Mouse (Mus musculus) liver, embryonic 18 days (tissue): ENCODE measurements around the gene Med18. TPM values are rescaled to one million over a fixed set of nuclear protein-coding genes. Genes with fewer than 3 reads are reported as not detected.

Experiments used
- polyA plus RNA-seq: library from polyadenylated mRNA; depleted of rRNA; stranded (reverse); fragments of >200 nt; gene quantifications from 2 replicates; pipeline ENCODE4 v1.2.3, GENCODE M21; 2012; rRNA removed

The Med18 gene
- polyA plus RNA-seq: 2.9 and 3.9 TPM in 2 replicates

GRCm38 (mm10) chr4:132463430-132464254 lies at the start of gene Med18:
Gene Med18, minus strand, starts transcription at chr4:132463921.

GRCm38 (mm10) chr4:132510352-132510798 lies 46.7 kb upstream of the Med18 start, which contains the start of gene Sesn2:
Gene Sesn2, minus strand, starts transcription at chr4:132510501.

GRCm38 (mm10) chr4:132421923-132422782 lies 41.6 kb downstream of the Med18 start, which contains the start of gene Phactr4:
Gene Phactr4, minus strand, starts transcription at chr4:132422489.

Other genes with a start within 250 kb of the Med18 start
- gene Gmeb1, start 202.3 kb downstream of the Med18 start, polyA plus RNA-seq: 6.7 and 7.5 TPM in 2 replicates
- 12.4 and 15.0 TPM in 2 replicates for gene Taf12, start 189.5 kb downstream of the Med18 start, polyA plus RNA-seq
- 0.22 and 0.36 TPM in 2 replicates for gene Rab42, start 160.5 kb downstream of the Med18 start, polyA plus RNA-seq
- gene Trnau1ap, start 134.4 kb downstream of the Med18 start, polyA plus RNA-seq: 7.2 and 7.3 TPM in 2 replicates
- gene Rcc1, start 110.3 kb downstream of the Med18 start, polyA plus RNA-seq: 10.5 and 11.0 TPM in 2 replicates
- gene Phactr4, start 41.4 kb downstream of the Med18 start, polyA plus RNA-seq: 4.7 and 6.5 TPM in 2 replicates
- 3.5 and 3.8 TPM in 2 replicates for gene Sesn2, start 46.6 kb upstream of the Med18 start, polyA plus RNA-seq
- 480 and 569 TPM in 2 replicates for gene Atpif1, start 69.7 kb upstream of the Med18 start, polyA plus RNA-seq
- 50.3 and 51.8 TPM in 2 replicates for gene Dnajc8, start 71.6 kb upstream of the Med18 start, polyA plus RNA-seq
- gene Ptafr, start 100.1 kb upstream of the Med18 start, polyA plus RNA-seq: 1.7 and 1.8 TPM in 2 replicates
- gene Eya3, start 175.1 kb upstream of the Med18 start, polyA plus RNA-seq: 9.2 and 10.2 TPM in 2 replicates